Mouse (Mus musculus) mouse trophoblast stem cell (cell line): ENCODE measurements at regions not wholly inside any gene's neighbourhood (a gene's known extent, or its start where the extent isn't known, plus 50 kb on each side); places are given as distances from the start of the nearest gene placed in this dataset.

Experiments
- in situ Hi-C, 2 experiments: fragments of 300-500 bp; cut with MseI, MboI; formaldehyde crosslinking; loops; 2 replicates in 1 of 2; 3 replicates in 1 of 2; pipeline ENCODE4 v1.15.1; 2025

DNA sequence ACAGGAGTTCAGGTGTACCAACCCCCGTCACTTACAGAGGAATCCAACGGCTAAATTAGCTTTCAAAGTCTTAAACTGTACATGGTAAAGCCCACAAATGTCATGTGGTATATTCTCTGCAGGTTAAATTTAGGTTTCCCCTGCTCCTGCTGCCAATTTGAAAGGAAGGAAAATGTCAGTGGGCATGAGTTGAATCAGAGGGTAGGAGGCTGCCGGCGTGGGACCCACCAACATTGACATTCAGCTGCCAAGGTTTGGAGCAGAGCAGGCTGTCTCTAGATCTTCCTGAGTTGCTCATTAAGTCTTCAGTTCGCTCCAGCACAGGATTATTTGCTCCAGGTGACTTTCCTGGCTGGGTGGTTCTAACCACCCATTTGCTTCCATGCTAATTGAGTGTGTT, 532.1 kb downstream of the Tmem114 start:
- in situ Hi-C loops: no loop called here

DNA sequence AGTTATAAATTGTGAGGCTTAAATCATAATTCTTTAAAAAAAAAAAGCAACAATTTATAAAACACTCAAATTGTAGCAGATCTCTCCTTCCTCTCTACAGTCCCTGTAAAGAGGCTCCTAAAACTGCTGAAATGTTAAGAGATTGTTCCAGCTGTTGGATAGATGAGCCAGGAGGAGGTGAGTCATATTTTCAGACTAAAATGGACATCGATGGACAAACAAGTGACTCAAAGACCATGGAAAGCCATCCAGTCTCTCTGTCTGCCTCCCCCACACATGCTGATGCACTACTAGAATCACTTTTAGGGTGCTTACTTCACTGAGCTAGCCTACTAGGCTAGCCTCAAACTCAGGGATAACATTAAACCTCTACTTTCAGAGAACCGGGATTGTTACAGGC, 561.5 kb downstream of the Tmem114 start:
- in situ Hi-C loops: no loop called here

DNA sequence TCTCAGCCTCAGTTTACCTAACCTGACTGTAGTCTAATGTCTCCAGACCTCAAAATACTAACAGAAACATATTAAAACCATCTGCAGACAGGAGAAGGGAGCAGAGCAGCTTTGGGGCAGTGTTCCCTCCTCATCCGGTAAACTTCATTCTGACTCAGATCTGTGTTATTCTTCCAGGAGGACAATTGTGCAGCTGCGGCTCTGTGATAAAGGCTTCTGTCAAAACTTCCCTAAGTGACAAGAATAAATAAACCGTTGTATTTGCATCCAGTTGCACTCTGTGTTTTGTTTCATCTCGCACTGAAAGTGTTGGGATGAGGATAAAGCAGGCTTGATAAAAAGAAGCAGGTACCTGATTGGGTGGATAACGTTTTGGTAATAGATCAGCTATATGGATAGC, 585.8 kb downstream of the Tmem114 start:
- in situ Hi-C loops: no loop called here

DNA sequence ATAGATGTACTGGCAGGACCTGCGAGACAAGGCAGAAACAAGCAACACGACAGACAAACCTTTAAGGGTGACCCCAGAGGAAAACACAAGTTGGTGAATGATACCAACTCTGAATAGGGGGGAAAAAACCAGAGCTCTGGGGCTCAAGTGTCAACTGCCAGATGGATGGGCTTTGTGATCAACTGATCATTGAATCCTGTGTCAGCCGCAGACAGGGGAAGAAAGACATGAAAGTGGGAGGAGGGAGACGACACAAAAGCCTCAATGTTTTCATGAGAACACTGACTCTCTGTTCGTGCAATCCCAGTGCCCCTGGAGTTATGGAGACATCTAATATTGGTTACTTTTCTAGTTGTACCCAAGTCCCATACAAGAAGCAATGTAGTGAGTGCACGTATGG, 593.8 kb downstream of the Tmem114 start:
- in situ Hi-C loops: no loop called here

DNA sequence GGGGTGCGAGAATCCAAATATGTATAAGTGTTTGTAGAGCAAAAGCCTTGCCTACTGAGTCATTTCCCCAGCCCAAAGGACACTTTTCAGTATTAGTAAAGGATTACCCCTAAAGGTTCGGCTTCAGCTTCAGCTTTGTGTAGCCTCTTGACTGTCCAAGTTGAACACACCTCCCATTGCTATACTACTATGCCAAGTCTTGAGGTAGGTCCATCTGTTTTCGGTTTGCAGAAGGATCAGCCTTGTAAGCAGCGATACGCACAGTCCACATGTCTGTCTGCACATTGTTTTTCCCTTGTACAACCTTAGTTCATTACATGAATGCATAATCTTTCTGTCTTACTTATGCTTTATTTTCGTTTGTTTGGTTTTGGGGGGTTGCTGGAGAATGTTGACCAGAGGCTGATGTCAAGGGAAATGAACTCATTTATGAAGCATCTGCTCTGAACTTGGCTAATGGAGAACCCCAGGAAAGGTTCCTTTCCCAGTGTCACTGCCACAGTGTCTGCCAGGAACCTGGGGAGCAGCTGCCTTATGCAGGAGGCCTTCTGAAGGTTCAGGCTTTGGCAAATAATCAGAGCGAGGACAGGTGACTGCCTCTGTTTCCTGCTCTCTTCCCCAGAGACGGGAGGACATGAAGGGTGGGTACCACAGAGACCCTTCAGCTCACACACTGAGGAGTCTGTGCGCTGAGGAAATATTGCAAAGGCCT, 594.8 kb downstream of the Tmem114 start:
- in situ Hi-C loops: no loop called here

DNA sequence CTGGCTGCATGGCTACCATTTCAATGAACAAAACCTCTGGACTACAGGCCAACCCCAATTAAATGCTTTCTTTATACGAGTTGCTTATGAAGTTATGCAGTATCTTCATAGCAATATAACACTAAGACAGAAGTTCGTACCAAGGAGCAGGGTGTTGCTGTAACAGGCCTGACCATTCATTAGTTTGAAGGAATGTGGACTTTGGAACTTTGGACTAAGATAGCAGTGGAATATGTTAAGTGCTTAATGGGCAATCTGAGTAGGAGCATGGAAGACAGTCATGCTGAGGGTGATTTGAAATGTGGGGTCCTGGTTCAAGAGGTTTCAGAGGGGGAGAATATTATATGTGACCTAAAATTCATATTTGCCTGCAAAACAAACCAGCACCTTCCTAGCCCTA, 623.8 kb downstream of the Tmem114 start:
- in situ Hi-C loops: no loop called here

DNA sequence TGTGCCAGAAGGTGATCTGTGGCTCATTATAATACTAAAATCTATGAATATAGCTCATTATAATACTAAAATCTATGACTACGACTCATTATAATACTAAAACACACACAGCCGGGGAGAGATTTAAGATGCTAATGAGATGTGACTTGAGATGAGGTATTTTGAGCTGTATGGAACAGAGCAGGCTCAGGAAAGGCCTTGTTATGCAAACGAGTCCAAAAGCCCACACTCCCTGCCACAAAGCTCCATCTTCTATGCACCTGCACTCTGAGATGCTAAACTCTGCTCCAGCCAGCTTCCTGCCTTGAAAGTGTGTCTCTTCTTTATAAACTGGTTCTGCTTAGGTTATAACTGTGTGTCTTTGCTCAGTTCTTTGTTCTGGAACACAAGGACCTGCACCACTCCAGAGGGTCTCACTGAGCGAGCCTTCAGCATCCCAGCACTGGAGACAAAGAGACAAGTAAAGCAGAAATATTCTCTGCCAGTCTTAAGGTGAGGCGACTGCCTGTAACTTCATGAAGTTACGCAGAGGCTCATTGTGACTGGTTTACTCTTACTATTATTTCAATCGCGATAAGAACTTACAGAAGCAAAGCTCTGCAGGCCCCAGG, 627.7 kb downstream of the Tmem114 start:
- in situ Hi-C loops: no loop called here

DNA sequence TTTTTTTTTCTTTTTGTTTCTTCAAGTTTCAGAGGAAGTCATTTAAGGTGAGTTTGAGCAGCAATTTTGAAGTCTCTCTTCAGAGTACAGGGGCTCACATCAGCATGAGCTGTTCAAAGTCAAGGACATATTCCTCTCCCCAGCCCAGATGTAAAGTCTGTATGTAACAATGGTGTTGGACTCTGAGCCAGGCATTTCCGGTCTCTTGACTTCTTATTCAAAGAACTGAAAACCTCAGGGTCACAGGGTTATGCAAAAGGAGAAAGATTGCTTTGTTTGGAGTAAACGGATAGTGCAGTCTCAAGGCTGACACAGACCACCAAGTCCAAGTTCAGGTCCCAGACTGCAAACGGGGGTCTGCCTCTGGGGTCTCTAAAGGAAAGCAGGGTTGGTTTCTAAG, 629.4 kb downstream of the Tmem114 start:
- in situ Hi-C loops: no loop called here

DNA sequence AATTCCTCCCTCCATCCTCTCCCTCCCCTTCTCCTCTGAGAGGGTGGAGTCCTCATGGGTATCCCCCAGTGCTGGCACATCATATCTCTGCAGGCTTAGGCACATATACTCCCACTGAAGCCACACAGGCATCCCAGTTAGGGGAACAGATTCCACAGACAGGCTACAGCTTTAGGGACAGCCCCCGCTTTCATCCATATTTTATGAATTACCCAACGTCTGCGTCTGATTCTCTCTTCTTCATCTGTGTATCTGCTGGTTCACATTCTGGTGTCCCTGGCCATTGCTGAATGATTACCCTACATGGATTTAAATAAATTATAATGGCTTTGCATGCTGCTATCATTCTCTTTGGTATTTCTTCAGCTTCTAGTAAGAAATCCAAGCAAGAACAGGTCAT, 632.4 kb downstream of the Tmem114 start:
- in situ Hi-C loops: no loop called here

DNA sequence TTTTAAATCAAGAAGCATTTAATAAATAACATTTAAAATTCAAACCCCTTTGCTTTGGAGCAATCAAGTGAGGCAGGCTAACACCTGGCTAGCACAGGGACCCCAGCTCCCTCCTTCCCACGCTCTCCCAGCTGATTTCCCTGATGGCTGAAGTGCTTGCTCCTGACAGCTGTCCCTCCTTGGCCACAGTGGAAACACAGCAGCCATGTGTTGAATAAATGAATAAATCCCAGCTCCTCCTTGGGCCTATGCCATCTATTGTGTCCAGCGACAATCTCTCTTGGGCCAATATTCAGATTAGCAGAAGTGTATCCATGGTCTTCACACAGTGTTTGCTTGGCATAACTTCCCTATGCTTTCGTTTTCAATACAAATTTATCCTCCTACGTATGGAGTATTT, 634.7 kb downstream of the Tmem114 start:
- in situ Hi-C loops: no loop called here

DNA sequence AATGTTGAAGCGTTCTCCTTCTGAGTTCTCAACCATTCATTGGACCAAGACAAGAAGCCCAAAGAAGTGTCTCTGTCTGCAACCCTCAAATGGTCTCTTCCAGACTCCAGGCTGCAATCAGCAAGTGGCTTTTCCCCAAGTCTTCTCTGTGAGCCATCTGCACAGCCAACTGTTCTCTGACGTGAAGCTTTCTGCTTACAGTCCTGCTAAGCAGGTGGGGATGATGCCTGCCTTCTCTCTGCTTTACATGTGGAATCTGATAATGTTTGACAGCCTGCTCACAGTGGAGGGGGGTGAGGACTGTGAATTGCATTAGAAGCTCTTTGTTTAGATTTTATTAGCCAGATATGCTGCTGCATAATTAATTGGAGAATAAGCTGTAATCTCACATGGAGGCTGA, 636.7 kb downstream of the Tmem114 start:
- in situ Hi-C loops: no loop called here

DNA sequence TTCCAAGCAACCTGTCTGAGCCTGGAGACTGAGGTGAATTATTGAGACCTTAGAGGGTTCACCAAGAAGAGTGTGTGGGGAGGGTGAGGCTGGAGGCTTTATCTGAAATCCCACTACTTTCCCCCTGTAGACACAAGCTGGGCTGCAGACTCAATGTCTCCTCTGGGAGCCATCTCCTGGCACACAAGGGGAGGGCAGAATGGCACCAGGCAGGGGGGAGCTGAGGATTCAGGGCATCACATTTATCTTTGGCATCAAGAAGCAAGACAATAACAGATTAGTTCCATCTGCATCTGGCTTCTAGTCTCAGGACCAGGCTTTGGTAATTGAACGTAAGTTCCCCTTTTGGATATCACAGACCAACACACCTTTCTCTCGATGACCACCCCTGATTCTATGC, 643.4 kb downstream of the Tmem114 start:
- in situ Hi-C loops: loop anchor here in 1 of 2 experiments (5.0 kb wide), 1 partner anchor 49 kb away; no protein-coding TSS in a partner anchor

DNA sequence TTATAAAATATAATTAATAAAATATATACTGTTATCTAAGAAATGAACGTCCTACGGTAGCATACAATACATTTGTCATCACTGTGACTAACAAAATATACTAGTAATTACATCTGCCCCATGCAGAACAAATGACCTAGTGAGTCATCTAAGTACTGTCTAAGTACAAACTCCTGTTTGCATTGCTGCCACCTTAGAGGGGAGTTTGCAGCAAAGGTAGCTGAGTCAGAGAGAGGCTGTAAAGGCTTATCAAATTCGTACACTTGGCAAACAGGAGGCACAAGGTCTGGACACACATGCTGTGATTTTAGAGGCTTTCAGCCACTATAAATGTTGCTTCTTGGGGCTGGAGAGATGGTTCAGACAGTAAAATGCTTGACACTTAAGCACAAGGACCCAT, 649.3 kb downstream of the Tmem114 start:
- in situ Hi-C loops: no loop called here

DNA sequence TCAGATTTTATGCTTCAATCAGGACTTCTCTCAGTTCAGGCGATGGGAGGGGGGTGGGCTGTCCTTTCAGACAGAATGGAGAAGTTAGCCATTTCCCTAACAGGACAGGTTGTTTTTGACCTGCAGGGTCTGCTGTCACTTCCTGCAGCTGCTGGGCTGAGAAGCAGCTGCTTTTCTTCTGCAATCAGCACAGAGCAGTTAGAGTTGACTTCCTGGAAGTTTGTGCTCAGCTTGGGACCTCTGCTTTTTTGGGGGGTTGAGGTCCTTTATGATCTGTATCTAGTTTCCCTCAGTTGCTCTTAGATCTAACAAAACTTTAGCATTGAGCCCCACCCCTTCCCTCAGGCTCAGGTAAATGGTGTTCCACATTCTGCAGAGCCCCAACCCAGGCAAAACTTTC, 656.5 kb downstream of the Tmem114 start:
- in situ Hi-C loops: no loop called here

DNA sequence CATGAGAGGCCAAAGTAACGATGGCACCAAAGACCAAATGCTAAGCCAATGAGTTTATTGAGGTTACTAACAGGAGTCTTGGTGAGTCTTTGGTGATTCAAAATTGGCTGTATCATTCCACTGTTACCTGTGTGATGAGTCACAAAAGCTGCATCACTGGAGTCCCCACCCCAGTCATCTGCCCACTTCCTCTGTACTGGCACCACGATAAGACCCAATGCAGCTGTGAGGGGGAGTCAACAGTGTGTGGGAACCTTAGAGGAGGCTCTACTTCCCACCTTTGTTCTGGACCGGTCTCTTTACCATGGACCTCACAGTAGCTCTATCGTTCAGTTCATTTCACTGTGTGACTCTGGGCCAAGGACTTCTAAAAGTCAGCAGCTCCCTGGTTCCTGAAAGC, 657.2 kb downstream of the Tmem114 start:
- in situ Hi-C loops: no loop called here

DNA sequence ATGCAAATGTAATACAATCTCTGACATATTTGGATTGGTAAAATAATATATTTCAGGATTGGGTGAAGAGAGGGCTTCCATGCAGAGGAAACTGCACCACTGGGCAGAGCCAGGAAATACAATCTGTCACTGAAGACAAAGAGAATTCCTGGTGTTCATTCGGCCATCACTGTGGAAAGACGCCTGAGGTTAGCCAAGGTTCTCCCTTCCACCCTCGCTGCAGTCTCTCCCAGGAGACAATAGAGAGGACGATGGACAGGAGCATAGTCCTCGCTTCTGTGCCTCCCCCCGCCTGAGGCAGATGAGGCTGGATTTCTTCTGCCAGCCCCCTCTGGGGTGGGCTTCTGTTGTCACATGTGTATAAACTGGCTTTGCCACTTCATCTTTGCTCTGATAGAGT, 660.6 kb downstream of the Tmem114 start:
- in situ Hi-C loops: no loop called here

DNA sequence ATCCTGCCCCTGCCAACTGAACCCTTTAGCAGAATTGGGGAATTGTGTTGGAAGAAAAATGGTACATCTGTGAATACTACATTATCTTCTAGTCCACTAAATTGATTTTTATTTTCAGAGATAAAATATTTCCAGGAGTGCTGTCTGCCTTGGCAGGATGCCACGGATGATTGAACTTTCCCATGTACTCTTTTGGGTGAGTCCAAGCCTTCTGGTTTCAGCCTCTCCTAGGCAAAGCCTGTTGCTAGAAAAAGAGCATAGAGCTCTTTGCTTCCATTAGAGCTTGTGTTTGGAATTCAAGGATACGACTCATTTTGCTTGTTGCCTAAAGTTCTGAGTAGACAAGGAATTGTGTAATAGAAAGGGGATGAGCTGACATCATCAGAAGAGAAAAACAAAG, 696.8 kb downstream of the Tmem114 start:
- in situ Hi-C loops: no loop called here

DNA sequence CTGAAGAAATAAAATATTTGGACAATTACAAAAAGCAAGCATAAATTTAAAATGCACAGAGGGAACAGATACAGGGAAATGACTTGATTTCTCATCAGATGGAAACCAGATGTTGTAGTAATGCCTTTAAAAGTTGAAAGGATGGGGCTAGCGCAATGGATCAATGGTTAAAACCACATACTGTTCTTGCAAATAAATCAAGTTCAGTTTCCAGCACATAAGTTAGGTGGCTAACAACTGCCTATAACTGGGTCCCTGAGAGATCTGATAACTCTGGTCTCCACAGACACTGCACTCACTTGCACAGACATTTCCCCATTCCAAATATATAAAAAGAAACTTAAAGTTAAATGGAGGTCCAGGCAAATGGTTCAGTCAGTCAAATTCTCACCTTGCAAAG, 699.7 kb downstream of the Tmem114 start:
- in situ Hi-C loops: no loop called here

DNA sequence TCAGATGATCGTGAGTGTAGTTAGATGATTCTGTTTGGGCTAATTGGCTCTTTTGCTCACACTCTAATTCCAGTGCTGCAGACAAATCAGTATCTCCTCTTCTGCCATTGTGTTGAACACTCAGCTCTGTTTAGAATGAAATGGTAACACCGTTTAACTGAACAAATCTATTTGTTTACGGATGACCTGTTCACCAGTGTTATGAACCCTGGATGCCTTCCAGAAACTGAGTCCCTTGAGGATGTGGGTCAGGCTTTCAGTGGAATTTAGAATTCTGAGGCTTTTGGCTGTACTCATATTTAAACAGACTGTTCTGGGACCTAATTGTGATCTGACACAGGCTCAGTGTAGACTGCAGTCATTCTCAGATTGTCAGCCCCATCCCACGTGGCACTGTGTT, 723.5 kb downstream of the Tmem114 start:
- in situ Hi-C loops: no loop called here

DNA sequence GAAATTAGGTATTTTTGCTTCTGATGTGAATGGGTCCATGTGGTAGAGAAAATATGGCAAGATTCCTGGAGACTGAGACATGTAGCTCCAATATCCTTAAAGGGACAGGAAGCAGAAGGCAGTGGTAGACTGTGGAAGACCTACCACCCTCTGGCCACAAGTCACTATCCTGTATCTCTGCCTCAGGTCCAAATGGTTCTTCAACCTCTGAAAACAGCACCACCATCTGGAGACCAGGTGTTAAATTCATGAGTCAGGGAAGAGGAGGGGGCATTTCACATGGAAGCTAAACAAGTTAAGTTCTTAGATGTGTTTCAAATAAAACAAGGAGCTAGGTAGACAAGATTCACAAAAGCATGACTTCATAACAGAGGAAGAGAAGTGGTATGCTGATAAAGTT, 739.5 kb downstream of the Tmem114 start:
- in situ Hi-C loops: no loop called here

DNA sequence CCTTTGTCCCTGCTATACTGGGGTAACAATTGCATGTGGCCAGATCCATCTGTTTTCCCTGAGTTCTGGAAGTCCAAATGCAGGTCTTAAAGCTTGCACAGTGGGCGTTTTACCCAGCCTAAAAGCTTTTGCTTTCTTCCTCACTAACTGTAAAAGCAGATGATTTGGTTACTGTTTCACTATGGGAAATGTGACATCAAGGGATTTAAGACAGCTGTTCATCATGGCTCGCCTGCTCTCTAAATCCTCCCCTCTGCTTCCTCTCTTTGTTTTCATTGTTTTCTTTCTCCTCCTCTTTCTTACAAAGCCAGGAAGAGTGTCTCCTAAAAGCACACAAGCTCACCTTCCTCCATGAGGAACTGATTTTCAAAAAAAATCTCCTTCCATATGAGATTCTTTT, 758.8 kb downstream of the Tmem114 start:
- in situ Hi-C loops: no loop called here

DNA sequence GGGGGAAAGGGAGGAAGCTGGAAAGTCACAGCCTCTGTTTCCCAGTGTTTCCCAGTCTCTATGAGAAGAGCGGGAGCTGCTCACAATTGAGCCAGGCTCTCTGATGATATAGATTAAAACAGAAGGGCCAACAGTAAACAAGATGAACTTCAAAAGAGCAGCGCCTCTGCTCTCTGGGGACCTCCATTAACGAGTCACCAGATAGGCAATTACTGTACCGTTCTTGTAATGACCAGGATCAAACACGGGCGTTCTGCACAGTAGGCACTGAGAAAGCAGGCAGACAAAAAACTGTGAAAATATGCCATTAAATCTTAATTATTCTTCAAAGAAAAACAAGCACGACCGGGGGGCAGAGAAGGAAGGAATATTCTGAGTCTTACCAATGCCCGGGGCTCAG, 766.8 kb downstream of the Tmem114 start:
- in situ Hi-C loops: no loop called here

DNA sequence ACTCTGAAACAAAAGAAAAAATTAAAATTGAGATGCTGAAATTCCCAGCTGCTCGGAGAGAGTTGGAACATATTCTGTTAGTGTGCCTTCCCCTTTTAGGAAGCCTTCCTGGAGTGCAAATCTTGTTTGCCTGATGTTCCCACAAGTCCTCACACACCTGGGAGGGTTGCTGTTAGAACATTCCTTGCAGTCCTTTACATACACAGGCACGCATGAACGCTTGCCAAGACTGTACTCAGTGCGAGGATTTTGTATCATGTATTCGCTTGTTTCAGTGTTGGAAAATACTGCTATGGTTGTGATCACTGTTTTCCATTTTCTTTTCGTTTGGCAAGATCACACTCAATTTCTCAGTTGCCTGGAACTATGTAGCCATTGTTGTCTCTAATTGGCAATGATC, 770.5 kb downstream of the Tmem114 start:
- in situ Hi-C loops: no loop called here

DNA sequence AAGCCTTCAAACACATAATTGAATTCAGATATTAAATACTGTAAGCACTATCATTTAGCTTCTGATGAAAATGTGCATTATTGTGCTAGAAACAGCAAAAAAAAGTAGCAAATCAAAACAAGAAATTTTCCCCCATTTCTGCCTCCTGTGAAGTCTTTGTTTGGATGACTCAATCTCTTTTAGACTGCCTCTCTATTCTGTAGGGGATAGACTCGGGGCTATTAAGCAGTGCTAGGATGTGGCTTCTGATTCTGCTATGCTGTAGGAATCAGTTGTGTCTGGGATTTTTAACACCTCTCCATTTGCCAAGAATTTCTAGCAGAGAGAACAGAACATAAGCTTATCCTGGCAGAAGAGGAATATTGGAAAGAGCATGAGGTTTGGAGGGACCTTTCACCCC, 775.2 kb downstream of the Tmem114 start:
- in situ Hi-C loops: no loop called here
